Mouse (Mus musculus): Measurements from ENCODE around the gene Cd209g. TPM values are rescaled to one million over a fixed set of nuclear protein-coding genes. Genes with fewer than 3 reads are reported as not detected.

The Cd209g gene
- total RNA-seq, 1 experiment from 2014 or later, result not detected

Other genes starting within 250 kb of the Cd209g start
- not detected in 2 replicates for gene Cd209b, start 207.3 kb upstream of the Cd209g start, total RNA-seq (2017)
- gene Cd209c, start 179.4 kb upstream of the Cd209g start, total RNA-seq (2017), result 1.1 TPM in 1 of 2 replicates, not detected in the other
- gene Cd209f, start 28.3 kb upstream of the Cd209g start, total RNA-seq (2017), result not detected in 2 replicates
- 11.1 and 12.1 TPM in 2 replicates for gene Evi5l, start 32.5 kb downstream of the Cd209g start, total RNA-seq (2017)
- 0.15 and 0.18 TPM in 2 replicates for gene Prr36, start 83.4 kb downstream of the Cd209g start, total RNA-seq (2017)
- not detected in 2 replicates for gene Lrrc8e, start 92.7 kb downstream of the Cd209g start, total RNA-seq (2017)
- 25.8 and 43.9 TPM in 2 replicates for gene Map2k7, start 104.6 kb downstream of the Cd209g start, total RNA-seq (2017)
- gene Gm49320, start 104.8 kb downstream of the Cd209g start, total RNA-seq (2017), result 0.10 TPM in 1 of 2 replicates, not detected in the other
- 1.5 TPM in 1 of 2 replicates, not detected in the other for gene Tgfbr3l, start 114.1 kb downstream of the Cd209g start, total RNA-seq (2017)
- 15.0 and 15.3 TPM in 2 replicates for gene Snapc2, start 119.0 kb downstream of the Cd209g start, total RNA-seq (2017)
- 2.1 and 4.9 TPM in 2 replicates for gene Ctxn1, start 125.2 kb downstream of the Cd209g start, total RNA-seq (2017)
- gene Timm44, start 141.8 kb downstream of the Cd209g start, total RNA-seq (2017), result 135 and 169 TPM in 2 replicates
- 9.4 and 16.7 TPM in 2 replicates for gene Ccl25, start 191.1 kb downstream of the Cd209g start, total RNA-seq (2017)
- 93.7 and 124 TPM in 2 replicates for gene Elavl1, start 191.3 kb downstream of the Cd209g start, total RNA-seq (2017)